Mouse (Mus musculus) heart, adult 9 months (tissue): ENCODE measurements around the gene Nr1h2.
A peak's percentile ranks its signal among the peaks of the same experiment; 100 is the strongest.

ENCODE experiments used
- DNase-seq, 2 experiments: peaks; one replicate each; pipeline ENCODE4 v3.0.0; 2022; ENCODE audit warnings: low spot score in 2 of 2

The Nr1h2 gene

GRCm38 (mm10) chr7:44585606-44586005 is 31.9 kb upstream of the Nr1h2 start:
- no peak for DNase-seq

- no peak for DNase-seq
These were observed 31.2 kb upstream of the Nr1h2 start for GRCm38 (mm10) chr7:44584921-44585320.

GRCm38 (mm10) chr7:44584265-44584804 is 30.6 kb upstream of the Nr1h2 start:
- DNase-seq = no peak

GRCm38 (mm10) chr7:44583146-44583545 is 29.4 kb upstream of the Nr1h2 start:
- no peak for DNase-seq

- DNase-seq = no peak
These were observed 29.0 kb upstream of the Nr1h2 start for GRCm38 (mm10) chr7:44582709-44583108.

- DNase-seq = no peak
These were observed 27.9 kb upstream of the Nr1h2 start for GRCm38 (mm10) chr7:44581637-44582036.

- DNase-seq = no peak
These were observed 22.6 kb upstream of the Nr1h2 start for GRCm38 (mm10) chr7:44576333-44576844.

- no peak for DNase-seq
These were observed 19.3 kb upstream of the Nr1h2 start for GRCm38 (mm10) chr7:44572956-44573484.

- DNase-seq = no peak
These were observed 18.5 kb upstream of the Nr1h2 start, which contains the start of gene Napsa for GRCm38 (mm10) chr7:44572213-44572701. TSS of gene Napsa (plus strand) at chr7:44572380.

GRCm38 (mm10) chr7:44571811-44572210 is 18.1 kb upstream of the Nr1h2 start:
- DNase-seq = no peak

GRCm38 (mm10) chr7:44570989-44571388 is 17.2 kb upstream of the Nr1h2 start:
- DNase-seq = no peak

- no peak for DNase-seq
These were observed 15.1 kb upstream of the Nr1h2 start for GRCm38 (mm10) chr7:44568803-44569202.

GRCm38 (mm10) chr7:44565414-44565813 is 11.7 kb upstream of the Nr1h2 start:
- DNase-seq = no peak

- no peak for DNase-seq
These were observed 10.7 kb upstream of the Nr1h2 start for GRCm38 (mm10) chr7:44564486-44564885.

GRCm38 (mm10) chr7:44563284-44563683 is 9.5 kb upstream of the Nr1h2 start:
- DNase-seq = no peak

GRCm38 (mm10) chr7:44560435-44561400 is 7.0 kb upstream of the Nr1h2 start:
- peak in 1 of 2 experiments; percentile 69 for DNase-seq

GRCm38 (mm10) chr7:44557629-44558028 is 3.9 kb upstream of the Nr1h2 start:
- no peak for DNase-seq

GRCm38 (mm10) chr7:44553196-44553764 is 471 bp downstream of the Nr1h2 start:
- peak in 1 of 2 experiments; percentile 50 for DNase-seq

- DNase-seq = no peak
These were observed 1.4 kb downstream of the Nr1h2 start for GRCm38 (mm10) chr7:44552141-44552908.

GRCm38 (mm10) chr7:44551731-44552130 is 2.0 kb downstream of the Nr1h2 start:
- DNase-seq = no peak

- no peak for DNase-seq
These were observed 2.5 kb downstream of the Nr1h2 start for GRCm38 (mm10) chr7:44551301-44551700.

- DNase-seq = no peak
These were observed 3.4 kb downstream of the Nr1h2 start for GRCm38 (mm10) chr7:44550409-44550678.
